Mouse (Mus musculus) G1E (cell line): ENCODE measurements around the gene Hcrtr1.

ENCODE experiments used
- CTCF ChIP-seq: IDR thresholded peaks from 2 replicates; pipeline ENCODE4 v1.5.1; 2012; ENCODE audit warnings: low read depth, low read length, inconsistent platforms, mixed read lengths
- GATA1 ChIP-seq: IDR thresholded peaks from 2 replicates; pipeline ENCODE4 v1.6.1; 2012; ENCODE audit warnings: borderline replicate concordance, low read length, inconsistent platforms, mixed read lengths
- POLR2AphosphoS5 ChIP-seq: IDR thresholded peaks from 2 replicates; pipeline ENCODE4 v1.6.1; 2012; ENCODE audit warnings: low read depth, low read length, inconsistent platforms; ENCODE audit not compliant: insufficient replicate concordance

DNA sequence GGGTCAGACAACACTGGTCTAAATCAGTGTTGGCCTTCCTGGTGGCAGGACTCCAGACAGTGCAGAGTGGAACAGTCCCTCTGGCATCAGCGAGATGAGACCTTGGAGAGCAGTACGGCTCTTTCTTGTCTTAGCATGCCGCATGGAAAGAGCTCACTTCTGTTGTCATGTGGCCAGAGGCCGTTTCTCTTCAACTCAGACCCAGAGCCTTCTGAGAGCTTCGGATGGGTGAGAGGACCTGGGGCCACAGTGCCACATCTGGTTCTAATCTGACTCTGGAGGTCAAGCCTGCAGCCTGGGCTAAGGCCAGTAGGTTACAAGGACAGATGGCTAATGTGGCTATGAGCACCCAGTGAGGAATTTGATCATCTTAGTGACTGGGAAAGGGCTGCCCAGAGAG is 13.2 kb downstream of the Hcrtr1 start:
- TF ChIP-seq CTCF (no peak), POLR2AphosphoS5 (no peak), GATA1 (no peak)
